Mouse (Mus musculus) midbrain, embryonic 12.5 days (tissue): Measurements from ENCODE around the gene Rnls. TPM values are rescaled to one million over a fixed set of nuclear protein-coding genes. Genes with fewer than 3 reads are reported as not detected.
A peak's percentile ranks its signal among the peaks of the same experiment; 100 is the strongest.

Experiments used
- ATAC-seq: fragments of 200-750 bp; cut with Nextera tagmentation; 2 replicates; pipeline ENCODE4 v1.8.0; 2017; ENCODE audit warnings: low read depth, moderate TSS enrichment, moderate library complexity; ENCODE audit not compliant: low FRiP score
- H3K27ac ChIP-seq: fragments of 300-500 bp; sonication (generic); replicated peaks from 2 replicates; pipeline ENCODE4 v1.5.1; 2016; ENCODE audit warnings: mild to moderate bottlenecking
- H3K27me3 ChIP-seq: fragments of 300-500 bp; sonication (generic); 2 replicates; pipeline ENCODE4 v1.6.1; 2016; ENCODE audit warnings: mild to moderate bottlenecking
- H3K36me3 ChIP-seq: fragments of 300-500 bp; sonication (generic); 2 replicates; pipeline ENCODE4 v1.6.1; 2016
- H3K4me1 ChIP-seq: fragments of 300-500 bp; sonication (generic); 2 replicates; pipeline ENCODE4 v1.6.1; 2016
- H3K4me2 ChIP-seq: fragments of 300-500 bp; sonication (generic); replicated peaks from 2 replicates; pipeline ENCODE4 v1.6.1; 2016; ENCODE audit warnings: mild to moderate bottlenecking, moderate library complexity
- H3K4me3 ChIP-seq: fragments of 300-500 bp; sonication (generic); 2 replicates; pipeline ENCODE4 v1.5.1; 2016; ENCODE audit warnings: mild to moderate bottlenecking
- H3K9ac ChIP-seq: fragments of 300-500 bp; sonication (generic); replicated peaks from 2 replicates; pipeline ENCODE4 v1.6.1; 2016; ENCODE audit warnings: mild to moderate bottlenecking, moderate library complexity
- H3K9me3 ChIP-seq: fragments of 300-500 bp; sonication (generic); 2 replicates; pipeline ENCODE4 v1.6.1; 2016; ENCODE audit warnings: mild to moderate bottlenecking
- WGBS: fragments of 180-500 bp; shearing (Covaris S2); methylation state at CpG from one replicate; pipeline ENCODE4 v1.1.7; 2016; 5-methylcytosine and 5-hydroxymethylcytosine counted together
- polyA plus RNA-seq: library from polyadenylated mRNA; unstranded; fragments of >200 nt; fragmentation: Nextera tagmentation; extraction: Ambion mirVana; gene quantifications from 2 replicates; pipeline ENCODE4 v1.2.1, GENCODE M21; 2016

The Rnls gene
- polyA plus RNA-seq, 1 experiment from 2014 or later, result 7.7 TPM

- ATAC-seq, result no peak
- Histone ChIP-seq H3K9ac (no peak overlapping the region), H3K4me1 (no peaks in the 10 kb centered on the region), H3K27me3 (no peaks in the 10 kb centered on the region), H3K4me3 (no peak overlapping the region), H3K36me3 (no peaks in the 10 kb centered on the region), H3K4me2 (no peak overlapping the region), H3K9me3 (no peaks in the 10 kb centered on the region), H3K27ac (no peak overlapping the region)
- 76% methylated on average over 8 of the region's 8 CpGs for WGBS
Measured at GRCm38 (mm10) chr19:33114631-33115295, 277.3 kb downstream of the Rnls start.

- no peak overlapping the region for H3K27ac ChIP-seq
- no peak for ATAC-seq
- H3K4me2 ChIP-seq, result no peak overlapping the region
- H3K27me3 ChIP-seq, result no peaks in the 10 kb centered on the region
- no peaks in the 10 kb centered on the region for H3K9me3 ChIP-seq
- no peak overlapping the region for H3K4me3 ChIP-seq
- H3K36me3 ChIP-seq, result no peaks in the 10 kb centered on the region
- H3K4me1 ChIP-seq, result no peaks in the 10 kb centered on the region
- WGBS, result 91% methylated on average over 7 of the region's 7 CpGs
- no peak overlapping the region for H3K9ac ChIP-seq
Measured at GRCm38 (mm10) chr19:33113746-33114145, 278.3 kb downstream of the Rnls start.

GRCm38 (mm10) chr19:33110404-33110803 lies 281.7 kb downstream of the Rnls start:
- Histone ChIP-seq H3K4me2 (no peak overlapping the region), H3K4me3 (no peak overlapping the region), H3K27me3 (peaks cover 12% of the 10 kb centered on the region), H3K9me3 (no peaks in the 10 kb centered on the region), H3K36me3 (no peaks in the 10 kb centered on the region), H3K27ac (no peak overlapping the region), H3K4me1 (no peaks in the 10 kb centered on the region), H3K9ac (no peak overlapping the region)
- WGBS, result 86% methylated on average over 9 of the region's 9 CpGs
- no peak for ATAC-seq

GRCm38 (mm10) chr19:33109941-33110371 lies 282.1 kb downstream of the Rnls start:
- Histone ChIP-seq H3K4me2 (no peak overlapping the region), H3K27me3 (peaks cover 12% of the 10 kb centered on the region), H3K9ac (no peak overlapping the region), H3K27ac (no peak overlapping the region), H3K9me3 (no peaks in the 10 kb centered on the region), H3K36me3 (no peaks in the 10 kb centered on the region), H3K4me1 (no peaks in the 10 kb centered on the region), H3K4me3 (no peak overlapping the region)
- 55% methylated on average over 6 of the region's 6 CpGs for WGBS
- no peak for ATAC-seq

- ATAC-seq, result no peak
- H3K4me3 ChIP-seq, result no peak overlapping the region
- no peak overlapping the region for H3K27ac ChIP-seq
- H3K27me3 ChIP-seq, result peaks cover 12% of the 10 kb centered on the region
- no peak overlapping the region for H3K9ac ChIP-seq
- H3K36me3 ChIP-seq, result no peaks in the 10 kb centered on the region
- no peak overlapping the region for H3K4me2 ChIP-seq
- H3K4me1 ChIP-seq, result no peaks in the 10 kb centered on the region
- no peaks in the 10 kb centered on the region for H3K9me3 ChIP-seq
- 88% methylated on average over 7 of the region's 7 CpGs for WGBS
Measured at GRCm38 (mm10) chr19:33109141-33109540, 283.0 kb downstream of the Rnls start.

- WGBS, result 93% methylated on average over 6 of the region's 6 CpGs
- no peak for ATAC-seq
Measured at GRCm38 (mm10) chr19:33103851-33104250, 288.2 kb downstream of the Rnls start.

GRCm38 (mm10) chr19:33102783-33103139 lies 289.3 kb downstream of the Rnls start:
- Histone ChIP-seq H3K4me2 (no peak overlapping the region), H3K9me3 (no peaks in the 10 kb centered on the region), H3K4me3 (no peak overlapping the region), H3K9ac (no peak overlapping the region), H3K4me1 (peaks cover 28% of the 10 kb centered on the region), H3K36me3 (no peaks in the 10 kb centered on the region), H3K27ac (no peak overlapping the region), H3K27me3 (peaks cover 46% of the 10 kb centered on the region)
- ATAC-seq, result no peak
- 80% methylated on average over 7 of the region's 7 CpGs for WGBS

More at GRCm38 (mm10) chr19:33103851-33104250, 288.2 kb downstream of the Rnls start:
- Histone ChIP-seq H3K27me3 (peaks cover 51% of the 10 kb centered on the region), H3K36me3 (no peaks in the 10 kb centered on the region), H3K4me3 (no peak overlapping the region), H3K27ac (no peak overlapping the region), H3K9me3 (no peaks in the 10 kb centered on the region), H3K4me1 (peaks cover 19% of the 10 kb centered on the region), H3K9ac (no peak overlapping the region), H3K4me2 (no peak overlapping the region)

GRCm38 (mm10) chr19:33102008-33102782 lies 289.9 kb downstream of the Rnls start:
- no peak overlapping the region for H3K4me2 ChIP-seq
- ATAC-seq, result no peak

GRCm38 (mm10) chr19:33101093-33102007 lies 290.7 kb downstream of the Rnls start:
- Histone ChIP-seq H3K9ac (no peak overlapping the region), H3K4me2 (no peak overlapping the region), H3K27ac (no peak overlapping the region), H3K9me3 (no peaks in the 10 kb centered on the region), H3K4me1 (peaks cover 29% of the 10 kb centered on the region), H3K27me3 (peaks cover 43% of the 10 kb centered on the region), H3K36me3 (no peaks in the 10 kb centered on the region), H3K4me3 (no peak overlapping the region)
- 22% methylated on average over 13 of the region's 13 CpGs for WGBS
- ATAC-seq, result no peak

More at GRCm38 (mm10) chr19:33102008-33102782, 289.9 kb downstream of the Rnls start:
- H3K9ac ChIP-seq, result no peak overlapping the region
- peaks cover 43% of the 10 kb centered on the region for H3K27me3 ChIP-seq
- H3K4me1 ChIP-seq, result peaks cover 29% of the 10 kb centered on the region
- no peak overlapping the region for H3K27ac ChIP-seq
- H3K9me3 ChIP-seq, result no peaks in the 10 kb centered on the region
- no peaks in the 10 kb centered on the region for H3K36me3 ChIP-seq
- WGBS, result 54% methylated on average over 7 of the region's 7 CpGs
- H3K4me3 ChIP-seq, result no peak overlapping the region

- Histone ChIP-seq H3K4me1 (peaks cover 29% of the 10 kb centered on the region), H3K9me3 (no peaks in the 10 kb centered on the region), H3K4me3 (no peak overlapping the region), H3K36me3 (no peaks in the 10 kb centered on the region), H3K9ac (no peak overlapping the region), H3K27ac (no peak overlapping the region), H3K4me2 (no peak overlapping the region), H3K27me3 (peaks cover 46% of the 10 kb centered on the region)
- WGBS, result 67% methylated on average over 3 of the region's 3 CpGs
- no peak for ATAC-seq
Measured at GRCm38 (mm10) chr19:33100598-33100997, 291.5 kb downstream of the Rnls start.

GRCm38 (mm10) chr19:33100031-33100430 lies 292.1 kb downstream of the Rnls start:
- no peaks in the 10 kb centered on the region for H3K36me3 ChIP-seq
- peaks cover 29% of the 10 kb centered on the region for H3K4me1 ChIP-seq
- 57% methylated on average over 4 of the region's 4 CpGs for WGBS
- H3K9ac ChIP-seq, result no peak overlapping the region
- H3K27ac ChIP-seq, result no peak overlapping the region
- H3K4me3 ChIP-seq, result no peak overlapping the region
- no peaks in the 10 kb centered on the region for H3K9me3 ChIP-seq
- peak; percentile 51 for ATAC-seq
- H3K4me2 ChIP-seq, result no peak overlapping the region
- H3K27me3 ChIP-seq, result peaks cover 46% of the 10 kb centered on the region
